Mouse (Mus musculus) spleen, embryonic (tissue): ENCODE measurements around the gene Cnp.

Source experiments
- CTCF ChIA-PET: fragments of 350-600 bp; sonication (Branson Sonifier 250); formaldehyde crosslinking; loops from one replicate; lab custom pipeline; 2022; lab: Charles Lee

The Cnp gene

GRCm38 (mm10) chr11:100617480-100617879, 42.8 kb downstream of the Cnp start:
- CTCF ChIA-PET, result interaction anchor here (1.0 to 1.1 kb wide), 2 partner anchors 11 to 95 kb away, joined by 3 to 10 read pairs; no protein-coding TSS in a partner anchor

DNA sequence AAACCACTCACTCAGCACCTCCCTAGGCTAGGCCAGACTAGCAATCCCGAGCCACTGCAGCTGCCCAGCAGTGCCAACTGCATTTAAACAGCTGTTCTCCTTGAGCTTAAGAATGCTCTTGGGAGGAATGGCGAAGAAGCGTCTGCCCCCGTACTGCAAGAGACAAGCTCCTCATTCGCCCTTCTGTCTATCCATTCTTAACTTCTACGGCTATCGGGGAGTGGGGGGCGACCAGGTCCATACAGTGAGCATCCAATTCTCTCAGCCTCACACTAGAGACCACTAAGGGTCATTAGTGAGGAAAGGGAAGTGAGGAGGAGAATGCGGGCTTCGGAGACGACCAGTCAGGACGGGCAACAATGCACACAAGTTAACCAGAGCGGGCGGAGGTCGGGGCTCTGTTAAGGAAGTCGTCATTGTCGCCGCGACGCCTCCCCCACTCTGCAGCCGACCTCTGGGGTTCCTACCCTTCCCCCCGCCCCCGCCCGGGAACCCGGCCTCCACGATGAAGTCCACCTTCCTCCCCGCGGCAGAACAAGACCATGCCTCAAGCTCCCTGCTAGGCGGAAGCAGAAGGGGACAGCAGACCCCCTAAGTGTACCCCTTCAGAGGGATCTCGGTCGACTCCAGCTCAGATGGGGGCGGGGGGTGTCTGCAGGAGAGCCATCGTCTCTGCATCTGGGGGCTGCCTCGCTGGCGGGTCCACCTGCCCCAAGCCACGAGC, 44.2 kb downstream of the Cnp start, which contains the start of gene Nkiras2:
TSS of gene Nkiras2 (plus strand) at position 484 of the 724 bp plus-strand sequence.
- CTCF ChIA-PET, result interaction anchor here (0.6 to 1.4 kb wide), 6 partner anchors 41 to 308 kb away, joined by 3 to 9 read pairs (median 3); no protein-coding TSS in a partner anchor

DNA sequence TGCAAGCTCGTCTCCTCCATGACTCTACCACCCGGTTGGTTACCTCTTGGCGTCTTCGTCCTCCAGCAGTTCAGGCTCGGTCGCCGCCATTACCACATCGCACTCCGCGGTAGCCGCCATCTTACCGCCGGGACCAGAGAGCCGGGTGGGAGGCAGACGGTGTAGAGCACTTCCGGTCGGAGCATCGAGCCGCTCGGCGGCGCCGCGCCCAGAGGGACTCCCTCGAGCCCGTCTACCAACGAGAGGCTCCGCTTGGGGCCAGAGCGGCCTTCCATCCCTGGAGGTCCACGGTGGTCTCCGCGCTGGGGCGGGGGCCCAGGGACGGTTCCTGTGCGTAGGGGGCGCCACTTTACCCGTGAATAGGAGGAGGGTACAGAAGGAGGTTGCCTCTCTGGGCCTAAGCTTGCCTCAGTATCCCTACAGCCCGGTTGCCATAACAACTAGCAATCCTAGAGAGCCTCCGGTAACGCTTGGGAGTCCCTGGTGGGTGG, 44.8 kb downstream of the Cnp start:
- CTCF ChIA-PET, result interaction anchor here (0.6 to 1.4 kb wide), 6 partner anchors 31 to 308 kb away, joined by 3 to 9 read pairs (median 3); no protein-coding TSS in a partner anchor

GRCm38 (mm10) chr11:100619982-100620381, 45.3 kb downstream of the Cnp start, which contains the start of gene Dnajc7:
TSS of gene Dnajc7 (minus strand) at chr11:100620168.
- CTCF ChIA-PET, result interaction anchor here (0.7 to 1.4 kb wide), 5 partner anchors 11 to 307 kb away, joined by 3 to 14 read pairs (median 3); no protein-coding TSS in a partner anchor

GRCm38 (mm10) chr11:100622714-100623113, 48.0 kb downstream of the Cnp start:
- CTCF ChIA-PET, result interaction anchor here (0.5 to 1.4 kb wide), 3 partner anchors 17 to 342 kb away, joined by 3 to 10 read pairs (median 4); partner anchors contain the start of genes Klhl10 and Nt5c3b

DNA sequence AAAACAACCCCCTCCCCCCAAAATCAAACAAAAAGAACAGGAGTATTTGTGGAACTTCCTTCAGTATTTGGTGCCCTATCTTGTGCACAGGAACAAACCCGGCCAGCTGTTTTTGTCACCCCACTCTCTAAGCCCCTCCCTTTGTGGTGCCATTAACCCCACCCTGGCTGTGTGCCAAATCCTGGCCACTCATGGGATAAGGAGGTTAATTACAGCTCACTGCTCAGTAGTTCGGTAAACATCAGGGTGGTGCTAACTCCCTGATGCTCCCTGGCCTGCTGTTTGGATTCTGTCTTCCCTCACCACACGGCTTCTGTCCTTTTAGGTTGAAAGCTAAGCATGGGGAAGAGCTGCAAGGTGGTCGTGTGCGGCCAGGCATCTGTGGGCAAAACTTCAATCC, 49.2 kb downstream of the Cnp start:
- CTCF ChIA-PET, result interaction anchor here (0.8 to 1.4 kb wide), 2 partner anchors 18 to 1655 kb away, joined by 3 to 6 read pairs; no protein-coding TSS in a partner anchor

DNA sequence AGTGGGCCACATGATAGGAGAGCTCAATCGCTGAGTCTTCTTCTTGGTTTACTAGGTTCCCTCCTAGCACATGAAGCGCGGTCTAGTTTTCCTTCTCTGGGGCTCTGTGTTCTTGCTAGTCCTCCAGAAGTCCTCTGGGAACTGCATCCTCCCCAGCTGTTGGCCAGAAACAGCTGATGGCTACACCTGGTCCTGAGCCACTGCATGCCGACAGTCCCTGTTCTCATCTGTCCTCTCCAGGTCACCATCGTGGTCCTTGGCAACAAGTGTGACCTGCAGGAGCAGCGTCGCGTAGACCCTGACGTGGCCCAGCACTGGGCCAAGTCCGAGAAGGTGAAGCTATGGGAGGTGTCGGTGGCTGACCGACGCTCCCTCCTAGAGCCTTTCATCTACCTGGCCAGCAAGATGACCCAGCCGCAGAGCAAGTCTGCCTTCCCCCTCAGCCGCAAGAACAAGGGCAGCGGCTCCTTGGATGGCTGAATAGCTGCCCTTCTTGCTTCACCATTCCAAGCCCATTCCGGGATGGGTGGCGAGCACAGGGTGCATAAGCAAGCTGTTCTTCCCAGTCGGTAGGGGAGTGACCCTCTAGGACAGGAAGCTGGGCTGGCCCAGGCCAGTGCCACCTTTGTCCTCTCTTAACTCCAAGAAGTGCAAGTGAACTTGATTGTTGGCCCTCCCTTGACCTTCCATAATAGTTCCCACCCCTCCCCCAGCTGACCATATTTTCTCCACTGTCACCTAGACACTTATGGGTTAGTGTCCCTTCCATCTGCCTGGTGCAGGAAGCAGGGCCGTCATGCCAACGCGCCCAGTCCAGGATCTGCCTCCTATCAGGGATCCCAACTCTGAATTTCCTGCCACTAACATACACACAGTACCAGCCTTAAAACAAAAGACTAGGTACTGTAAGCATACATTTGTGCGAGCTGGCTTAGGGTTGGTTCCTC, 51.3 kb downstream of the Cnp start:
- CTCF ChIA-PET, result interaction anchor here (0.8 to 1.6 kb wide), 2 partner anchors 14 to 20 kb away, joined by 3 to 4 read pairs; no protein-coding TSS in a partner anchor

GRCm38 (mm10) chr11:100626701-100627195, 52.0 kb downstream of the Cnp start:
- CTCF ChIA-PET, result interaction anchor here (0.5 to 1.6 kb wide), 4 partner anchors 10 to 70 kb away, joined by 3 to 5 read pairs (median 4); no protein-coding TSS in a partner anchor

DNA sequence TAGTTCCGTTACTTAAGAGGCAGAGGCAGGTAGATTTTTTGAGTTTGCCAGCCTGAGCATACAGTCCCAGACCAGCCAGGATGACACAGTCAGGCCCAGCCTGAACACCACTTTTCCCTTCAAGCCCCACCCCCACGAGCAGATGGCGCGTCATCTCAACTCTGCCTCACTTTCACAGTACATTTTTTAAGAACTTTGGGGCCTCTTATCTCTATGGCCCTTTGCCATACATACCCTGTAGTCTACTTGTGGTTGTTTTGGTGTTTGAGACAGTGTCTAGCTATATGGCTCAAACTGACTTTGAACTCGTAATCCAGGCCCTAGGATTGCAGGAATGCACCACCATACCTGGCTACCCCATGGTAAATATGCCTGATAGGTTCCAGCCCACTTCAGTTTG, 53.4 kb downstream of the Cnp start:
- CTCF ChIA-PET, result interaction anchor here (0.5 to 1.6 kb wide), 2 partner anchors 12 to 66 kb away, joined by 4 to 8 read pairs; no protein-coding TSS in a partner anchor

- CTCF ChIA-PET, result no interaction called here
Measured at GRCm38 (mm10) chr11:100628862-100629352, 54.2 kb downstream of the Cnp start.

DNA sequence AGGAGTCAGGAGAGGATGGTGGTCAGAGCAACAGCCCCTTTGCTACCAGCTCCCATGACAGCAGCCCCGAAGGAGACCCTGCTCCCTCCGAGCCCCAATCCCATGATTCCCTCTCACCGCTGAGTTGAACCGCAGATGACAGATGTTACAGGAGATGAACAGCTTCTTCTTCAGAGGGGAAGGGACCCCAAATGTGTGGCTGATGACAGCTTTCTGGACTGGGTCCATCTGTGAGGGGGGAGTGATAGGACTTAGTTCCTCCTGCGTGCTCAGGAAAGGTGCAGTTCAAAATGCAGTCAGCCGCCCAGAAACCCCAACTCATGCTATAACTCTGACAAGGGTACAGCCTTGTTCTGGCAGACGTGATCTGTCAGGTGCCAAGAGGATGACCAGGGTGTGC, 59.8 kb downstream of the Cnp start:
- CTCF ChIA-PET, result no interaction called here

DNA sequence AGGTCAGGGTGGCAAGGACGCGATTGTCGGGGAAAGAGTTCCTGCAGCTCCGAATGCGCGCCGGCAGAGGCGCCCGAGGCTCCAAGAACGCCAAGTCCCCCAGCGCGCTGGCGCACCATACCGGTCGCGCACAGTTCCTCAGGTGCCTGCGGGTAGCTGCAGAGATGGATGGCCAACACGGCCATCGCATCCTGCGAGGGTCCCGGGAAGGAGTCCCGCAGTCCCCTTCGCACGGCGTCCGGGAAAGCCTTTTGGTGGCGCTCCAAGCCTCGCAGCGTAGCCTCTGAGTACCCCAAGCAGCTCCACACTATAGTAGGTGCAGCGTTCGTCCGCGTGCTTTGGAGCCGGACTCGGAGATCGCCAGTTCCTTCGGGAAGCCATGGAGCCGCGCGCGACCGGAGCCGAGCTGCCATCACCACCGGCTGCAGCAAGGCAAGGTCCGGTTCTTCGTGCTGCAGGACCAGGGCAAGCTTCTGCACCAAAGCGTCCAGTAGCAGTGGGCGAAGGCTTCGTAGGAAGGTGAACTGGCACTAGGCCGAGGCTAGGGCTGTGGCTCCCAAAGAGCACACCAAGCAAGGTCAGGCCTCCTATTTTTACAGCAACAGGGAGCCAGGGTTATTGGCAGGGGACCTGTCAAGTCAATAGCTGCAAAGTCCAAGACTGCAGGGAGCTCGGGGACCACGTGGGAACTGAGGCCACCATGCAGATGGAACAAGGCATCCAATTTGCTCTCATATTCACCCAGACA, 65.6 kb downstream of the Cnp start:
- CTCF ChIA-PET, result interaction anchor here (1.1 kb wide), 1 partner anchor 13 kb away, joined by 4 read pairs; no protein-coding TSS in a partner anchor
